Mouse (Mus musculus) heart, postnatal 0 days (tissue): ENCODE results near the gene Naa60. TPM values are rescaled to one million over a fixed set of nuclear protein-coding genes. Genes with fewer than 3 reads are reported as not detected.

Source experiments
- ATAC-seq: fragments of 200-750 bp; cut with Nextera tagmentation; 2 replicates; pipeline ENCODE4 v1.8.0; 2017; ENCODE audit warnings: low read depth, moderate number of reproducible peaks, moderate library complexity; ENCODE audit not compliant: insufficient read depth
- DNase-seq: peaks from one replicate; pipeline ENCODE4 v3.0.0-alpha.2; 2016; ENCODE audit warnings: low spot score
- H3K27ac ChIP-seq: fragments of 300-500 bp; sonication (generic); 2 replicates; pipeline ENCODE4 v1.5.1; 2014; ENCODE audit warnings: low read depth, mild to moderate bottlenecking
- H3K27me3 ChIP-seq: fragments of 300-500 bp; sonication (generic); 2 replicates; pipeline ENCODE4 v1.6.1; 2014; ENCODE audit warnings: low read length, mixed read lengths; ENCODE audit not compliant: control insufficient read depth, insufficient read depth
- H3K36me3 ChIP-seq: fragments of 300-500 bp; sonication (generic); replicated peaks from 2 replicates; pipeline ENCODE4 v1.6.1; 2014; ENCODE audit warnings: low read length, mixed read lengths; ENCODE audit not compliant: control insufficient read depth, insufficient read depth
- H3K4me1 ChIP-seq: fragments of 300-500 bp; sonication (generic); 2 replicates; pipeline ENCODE4 v1.6.1; 2014; ENCODE audit warnings: antibody characterized with exemption; ENCODE audit not compliant: control insufficient read depth, insufficient read depth
- H3K4me2 ChIP-seq: fragments of 300-500 bp; sonication (generic); 2 replicates; pipeline ENCODE4 v1.6.1; 2014; ENCODE audit warnings: low read depth, mild to moderate bottlenecking, low read length, moderate library complexity
- H3K4me3 ChIP-seq: fragments of 300-500 bp; sonication (generic); 2 replicates; pipeline ENCODE4 v1.5.1; 2014; ENCODE audit warnings: low read depth, low read length
- H3K9ac ChIP-seq: fragments of 300-500 bp; sonication (generic); replicated peaks from 2 replicates; pipeline ENCODE4 v1.6.1; 2014; ENCODE audit warnings: low read depth, low read length, mixed read lengths
- H3K9me3 ChIP-seq: fragments of 300-500 bp; sonication (generic); replicated peaks from 2 replicates; pipeline ENCODE4 v1.6.1; 2016; ENCODE audit warnings: low read length; ENCODE audit not compliant: control insufficient read depth
- CTCF ChIP-seq: IDR thresholded peaks from 2 replicates; pipeline ENCODE4 v1.5.1; 2016; ENCODE audit warnings: antibody characterized with exemption, control low read depth, low read depth
- EP300 ChIP-seq: IDR thresholded peaks from 2 replicates; pipeline ENCODE4 v1.6.1; 2016; ENCODE audit warnings: antibody characterized with exemption, low read depth
- WGBS: fragments of 180-500 bp; shearing (Covaris S2); extraction: QIAGEN DNeasy Blood & Tissue Kit; methylation state at CpG from one replicate; pipeline ENCODE4 v1.1.7; 2014; 5-methylcytosine and 5-hydroxymethylcytosine counted together
- polyA plus RNA-seq: library from polyadenylated mRNA; unstranded; fragments of >200 nt; fragmentation: Nextera tagmentation; extraction: Ambion mirVana; gene quantifications from 2 replicates; pipeline ENCODE4 v1.2.1, GENCODE M21; 2015
- total RNA-seq: library from RNA; depleted of rRNA; stranded (reverse); fragments of >200 nt; gene quantifications from 2 replicates; pipeline ENCODE4 v1.2.3, GENCODE M21; 2014; ENCODE audit warnings: low replicate concordance

Naa60 gene
- total and polyA plus RNA-seq, 2 experiments from 2014 or later: 23.6 to 32.2 TPM

DNA sequence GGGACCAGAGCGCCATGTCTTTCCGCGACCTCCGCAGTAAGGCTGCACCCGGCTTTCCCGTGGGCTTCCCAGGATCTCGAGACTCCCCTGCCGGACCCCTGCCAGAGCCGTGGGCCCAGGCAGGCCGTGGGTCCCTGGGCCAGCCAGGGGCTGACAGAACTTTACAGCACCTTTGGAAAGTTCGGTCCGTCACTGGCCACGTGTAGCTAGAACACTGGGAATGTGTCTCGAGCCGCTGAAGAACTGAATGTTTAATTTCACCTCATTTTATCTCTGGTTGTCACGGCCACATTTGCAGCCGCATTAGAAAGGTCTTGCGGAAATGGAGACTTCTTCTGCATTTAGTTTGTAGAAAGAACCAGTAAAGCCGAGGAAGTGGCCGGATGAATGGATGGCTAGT, 36.9 kb downstream of the Naa60 start:
- Histone ChIP-seq H3K4me1 (peaks cover 7% of the 10 kb centered on the region; the same call in 1 of the 2 replicates), H3K4me2 (peak overlapping the region; percentile 90), H3K36me3 (peaks cover 47% of the 10 kb centered on the region), H3K27me3 (no peaks in the 10 kb centered on the region), H3K27ac (peak overlapping the region; percentile 68), H3K9me3 (no peaks in the 10 kb centered on the region), H3K9ac (peak overlapping the region; percentile 71), H3K4me3 (peak overlapping the region; percentile 65)
- ATAC-seq (peak; percentile 6; the same call in 1 of the 2 replicates), DNase-seq (no peak)
- WGBS: 5% methylated on average over 20 of the region's 20 CpGs
- TF ChIP-seq EP300 (no peak), CTCF (no peak)

DNA sequence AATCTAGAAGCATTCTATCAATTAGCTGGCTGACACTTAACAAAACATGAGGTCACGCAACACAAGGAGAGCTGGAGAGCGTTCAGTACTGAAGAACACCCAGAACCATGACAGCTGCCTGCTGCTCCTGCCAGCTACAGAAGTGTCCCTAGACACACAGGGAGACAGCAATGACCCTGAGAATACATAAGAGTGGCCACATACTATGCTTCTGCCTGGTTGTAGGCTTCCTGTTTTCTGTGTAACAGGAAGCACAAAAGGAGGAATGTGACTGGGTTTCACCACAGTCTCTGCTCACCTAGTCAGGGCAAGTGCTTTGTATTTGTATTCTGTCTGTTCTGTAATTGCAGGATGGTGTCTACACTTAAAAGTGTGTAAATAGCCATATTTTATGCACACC, 48.6 kb downstream of the Naa60 start:
- Histone ChIP-seq H3K4me3 (no peak overlapping the region), H3K27me3 (no peaks in the 10 kb centered on the region), H3K4me1 (no peaks in the 10 kb centered on the region), H3K9ac (no peak overlapping the region), H3K9me3 (no peaks in the 10 kb centered on the region), H3K27ac (no peak overlapping the region), H3K4me2 (no peak overlapping the region), H3K36me3 (peaks cover 66% of the 10 kb centered on the region)
- TF ChIP-seq EP300 (no peak), CTCF (no peak)
- WGBS: 83% methylated on average over 2 of the region's 2 CpGs
- DNase-seq (no peak), ATAC-seq (no peak)

DNA sequence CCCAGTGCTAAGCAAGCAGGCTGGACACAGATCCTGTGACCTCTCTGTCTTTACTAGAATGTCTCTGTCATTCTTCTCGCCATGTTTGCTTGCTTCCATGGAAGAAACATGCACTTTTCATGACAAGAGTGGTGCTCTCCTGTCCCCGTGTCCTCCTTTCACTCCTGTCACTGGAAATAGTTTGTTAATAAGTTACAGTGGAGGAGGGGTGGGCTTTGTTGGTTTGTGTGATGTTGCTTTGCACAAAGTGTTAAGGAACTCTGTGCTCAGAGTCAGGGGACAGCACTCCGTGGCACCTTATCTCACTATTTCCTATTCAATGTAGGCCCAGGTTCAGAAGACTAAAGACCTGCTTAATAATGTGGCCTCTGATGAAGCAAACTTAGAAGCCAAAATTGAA, 51.3 kb downstream of the Naa60 start:
- DNase-seq (no peak), ATAC-seq (no peak)
- H3K27me3 ChIP-seq: no peaks in the 10 kb centered on the region
- peaks cover 72% of the 10 kb centered on the region for H3K36me3 ChIP-seq
- H3K4me2 ChIP-seq: no peak overlapping the region
- TF ChIP-seq CTCF (no peak), EP300 (no peak)
- H3K27ac ChIP-seq: no peak overlapping the region
- 79% methylated on average over 3 of the region's 3 CpGs for WGBS
- no peaks in the 10 kb centered on the region for H3K4me1 ChIP-seq
- no peak overlapping the region for H3K9ac ChIP-seq
- no peaks in the 10 kb centered on the region for H3K9me3 ChIP-seq
- no peak overlapping the region for H3K4me3 ChIP-seq

DNA sequence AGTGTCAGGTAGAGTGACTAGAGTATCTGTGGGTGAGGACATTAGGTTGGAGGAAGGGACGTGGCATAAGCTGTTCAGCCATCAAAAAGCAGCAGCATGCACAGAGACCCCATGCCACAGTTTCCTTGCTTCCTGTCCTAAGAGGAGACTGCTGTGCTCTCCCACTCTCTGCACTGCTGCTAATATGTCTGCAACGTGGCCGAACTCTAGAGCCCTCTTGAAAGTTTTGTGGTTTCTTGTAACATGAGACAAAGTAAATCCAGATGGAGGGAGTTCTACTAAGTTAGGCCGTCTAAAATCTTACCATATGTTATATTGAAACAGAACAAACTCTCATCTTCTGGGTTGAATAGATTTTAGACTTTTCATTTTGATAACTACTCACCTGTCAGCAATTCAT, 51.8 kb downstream of the Naa60 start:
- H3K9me3 ChIP-seq: no peaks in the 10 kb centered on the region
- H3K4me2 ChIP-seq: no peak overlapping the region
- H3K36me3 ChIP-seq: peaks cover 74% of the 10 kb centered on the region
- H3K4me3 ChIP-seq: no peak overlapping the region
- 93% methylated on average over 4 of the region's 4 CpGs for WGBS
- H3K9ac ChIP-seq: no peak overlapping the region
- TF ChIP-seq CTCF (no peak), EP300 (no peak)
- no peaks in the 10 kb centered on the region for H3K27me3 ChIP-seq
- no peak overlapping the region for H3K27ac ChIP-seq
- ATAC-seq: no peak
- H3K4me1 ChIP-seq: no peaks in the 10 kb centered on the region
- DNase-seq: no peak

DNA sequence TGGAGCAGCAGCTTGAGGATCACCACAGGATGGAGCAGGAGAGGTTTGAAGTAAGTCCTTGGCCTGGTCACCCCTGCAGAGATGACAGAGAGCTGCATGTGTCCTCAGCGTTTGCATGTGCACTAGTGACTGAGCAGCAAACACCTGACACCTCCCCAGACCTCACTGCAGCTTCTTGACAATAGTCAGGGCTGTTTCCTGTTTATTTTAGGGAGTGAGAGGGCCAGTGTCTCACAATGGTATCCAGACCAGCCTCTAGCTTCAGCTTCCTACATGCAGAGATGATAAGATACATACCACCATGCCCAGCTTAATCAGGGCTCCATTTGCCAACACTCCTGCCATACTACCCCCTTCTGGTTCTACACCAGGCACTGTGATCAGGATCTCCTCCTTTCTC, 56.4 kb downstream of the Naa60 start:
- WGBS: 57% methylated on average over 1 of the region's 1 CpGs
- no peak overlapping the region for H3K9ac ChIP-seq
- H3K4me2 ChIP-seq: no peak overlapping the region
- H3K4me1 ChIP-seq: no peaks in the 10 kb centered on the region
- no peak for TF ChIP-seq CTCF
- no peak for TF ChIP-seq EP300
- H3K9me3 ChIP-seq: no peaks in the 10 kb centered on the region
- no peaks in the 10 kb centered on the region for H3K27me3 ChIP-seq
- no peak overlapping the region for H3K4me3 ChIP-seq
- DNase-seq: no peak
- ATAC-seq: no peak
- H3K36me3 ChIP-seq: peaks cover 56% of the 10 kb centered on the region
- H3K27ac ChIP-seq: no peak overlapping the region

DNA sequence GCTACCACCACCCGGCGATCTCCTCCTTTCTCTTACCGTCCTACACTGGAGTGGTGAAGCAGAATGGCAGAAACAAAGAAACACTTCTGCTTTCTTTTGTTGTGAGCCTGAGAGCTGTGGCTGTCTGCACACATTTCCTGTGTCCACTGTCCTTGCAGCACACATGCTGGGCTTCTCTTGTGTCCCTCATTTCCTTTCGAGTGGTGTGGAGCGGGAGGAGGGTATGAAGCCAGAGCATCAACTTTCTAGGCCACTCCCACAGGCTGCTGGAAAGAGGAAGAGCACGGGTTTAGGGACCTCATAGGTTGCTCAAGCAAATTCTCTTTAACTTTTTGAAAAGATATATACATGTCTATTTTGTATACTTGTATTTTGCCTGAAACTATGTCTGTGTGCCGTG, 57.0 kb downstream of the Naa60 start:
- Histone ChIP-seq H3K4me3 (no peak overlapping the region), H3K4me1 (no peaks in the 10 kb centered on the region), H3K36me3 (peaks cover 56% of the 10 kb centered on the region), H3K9me3 (no peaks in the 10 kb centered on the region), H3K27ac (no peak overlapping the region), H3K4me2 (no peak overlapping the region), H3K27me3 (no peaks in the 10 kb centered on the region), H3K9ac (no peak overlapping the region)
- 73% methylated on average over 7 of the region's 7 CpGs for WGBS
- DNase-seq (no peak), ATAC-seq (no peak)
- no peak for TF ChIP-seq CTCF
- no peak for TF ChIP-seq EP300
